Mouse (Mus musculus) megakaryocyte, adult 5-6 weeks (primary cell): ENCODE results near the gene Ppil2. TPM values are rescaled to one million over a fixed set of nuclear protein-coding genes. Genes with fewer than 3 reads are reported as not detected.

ENCODE experiments used
- ATAC-seq: 2 replicates; pipeline ENCODE4 v1.8.0; 2016; ENCODE audit warnings: mild to moderate bottlenecking, inconsistent platforms; ENCODE audit not compliant: poor library complexity, severe bottlenecking
- total RNA-seq, 2 experiments: library from RNA; stranded (forward) in 1 of 2; stranded (reverse) in 1 of 2; fragments of 153-499, 151-499 nt in 1 of 2; fragments of 221-1000, 200-1000 nt in 1 of 2; gene quantifications; 2 replicates each; pipeline versions ENCODE4 v1.2.3 to v1.2.4; 2015 to 2017

Gene Ppil2
- total RNA-seq, 2 experiments from 2014 or later: 64.8 to 104 TPM

DNA sequence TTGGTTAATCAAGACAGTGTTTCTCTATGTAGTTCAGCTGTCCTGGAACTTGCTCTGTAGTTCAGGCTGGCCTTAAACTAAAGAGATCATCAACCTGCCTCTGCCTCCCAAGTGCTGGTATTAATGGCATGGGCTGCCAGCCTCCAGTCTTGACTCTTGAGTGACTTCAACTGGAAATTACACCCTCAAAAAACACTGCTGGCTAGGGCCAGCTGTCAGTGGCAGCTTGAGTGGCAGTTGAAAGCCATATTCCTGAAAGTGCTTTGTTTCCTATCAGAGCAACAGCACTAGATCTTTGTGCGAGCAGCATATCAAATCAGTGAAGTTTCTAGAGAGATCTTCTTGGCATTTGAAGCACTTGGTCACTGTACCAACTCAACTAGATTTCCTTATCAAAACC, 69.6 kb downstream of the Ppil2 start:
- no peak for ATAC-seq

DNA sequence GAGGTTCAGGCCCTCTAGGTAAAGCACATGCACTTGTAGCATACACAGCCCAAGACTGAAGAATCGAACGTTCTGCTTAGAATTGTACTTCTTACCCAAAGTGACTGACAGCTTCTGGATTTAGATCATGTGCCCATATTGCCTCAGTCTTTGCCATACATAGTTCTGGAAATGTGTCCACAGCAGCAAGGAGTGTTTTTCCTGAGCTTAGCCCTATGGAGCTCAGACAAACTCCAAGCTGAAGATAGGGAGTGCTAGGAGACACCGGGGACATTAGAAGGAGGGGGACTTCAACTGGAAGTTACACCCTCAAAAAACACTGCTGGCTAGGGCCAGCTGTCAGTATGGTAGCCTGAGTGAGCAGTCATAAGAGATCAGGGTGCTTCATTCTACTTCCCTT, 70.3 kb downstream of the Ppil2 start:
- ATAC-seq: no peak

Other genes starting within 250 kb of the Ppil2 start
- 1.3 TPM in 1 of 2 replicates, not detected in the other for gene Igll1, start 247.3 kb downstream of the Ppil2 start, total RNA-seq (2015)
- 0.45 and 0.51 TPM in 2 replicates for gene Igll1, start 247.3 kb downstream of the Ppil2 start, total RNA-seq (2017)
- 24.8 and 31.2 TPM in 2 replicates for gene Top3b, start 240.5 kb downstream of the Ppil2 start, total RNA-seq (2015)
- 31.6 and 41.8 TPM in 2 replicates for gene Top3b, start 240.5 kb downstream of the Ppil2 start, total RNA-seq (2017)
- gene Vpreb1, start 240.4 kb downstream of the Ppil2 start, total RNA-seq (2015): not detected in 2 replicates
- 1.6 TPM in 1 of 2 replicates, not detected in the other for gene Vpreb1, start 240.4 kb downstream of the Ppil2 start, total RNA-seq (2017)
- gene Ppm1f, start 214.8 kb downstream of the Ppil2 start, total RNA-seq (2015): 1.6 and 2.6 TPM in 2 replicates
- 6.5 and 7.9 TPM in 2 replicates for gene Ppm1f, start 214.8 kb downstream of the Ppil2 start, total RNA-seq (2017)
- 109 and 111 TPM in 2 replicates for gene Mapk1, start 127.9 kb downstream of the Ppil2 start, total RNA-seq (2015)
- 114 and 121 TPM in 2 replicates for gene Mapk1, start 127.9 kb downstream of the Ppil2 start, total RNA-seq (2017)
- 0.33 and 1.0 TPM in 2 replicates for gene Ypel1, start 41.6 kb downstream of the Ppil2 start, total RNA-seq (2015)
- 0.15 TPM in 1 of 2 replicates, not detected in the other for gene Ypel1, start 41.6 kb downstream of the Ppil2 start, total RNA-seq (2017)
- 6.3 and 6.5 TPM in 2 replicates for gene 2610318N02Rik, start 13.9 kb upstream of the Ppil2 start, total RNA-seq (2015)
- 3.5 and 5.4 TPM in 2 replicates for gene 2610318N02Rik, start 13.9 kb upstream of the Ppil2 start, total RNA-seq (2017)
- 76.6 and 79.4 TPM in 2 replicates for gene Sdf2l1, start 21.1 kb upstream of the Ppil2 start, total RNA-seq (2015)
- gene Sdf2l1, start 21.1 kb upstream of the Ppil2 start, total RNA-seq (2017): 75.8 and 87.0 TPM in 2 replicates
- gene Ydjc, start 33.4 kb upstream of the Ppil2 start, total RNA-seq (2015): 2.8 and 5.2 TPM in 2 replicates
- gene Ydjc, start 33.4 kb upstream of the Ppil2 start, total RNA-seq (2017): 2.4 and 7.0 TPM in 2 replicates
- gene Ccdc116, start 36.0 kb upstream of the Ppil2 start, total RNA-seq (2015): 0.13 and 1.5 TPM in 2 replicates
- 0.26 and 0.53 TPM in 2 replicates for gene Ccdc116, start 36.0 kb upstream of the Ppil2 start, total RNA-seq (2017)
- 373 and 400 TPM in 2 replicates for gene Ube2l3, start 91.4 kb upstream of the Ppil2 start, total RNA-seq (2015)
- gene Ube2l3, start 91.4 kb upstream of the Ppil2 start, total RNA-seq (2017): 128 and 144 TPM in 2 replicates
- not detected in 2 replicates for gene Rimbp3, start 97.3 kb upstream of the Ppil2 start, total RNA-seq (2015)
- 0.04 TPM in 1 of 2 replicates, not detected in the other for gene Rimbp3, start 97.3 kb upstream of the Ppil2 start, total RNA-seq (2017)
- gene Hic2, start 122.3 kb upstream of the Ppil2 start, total RNA-seq (2015): 0.91 and 1.5 TPM in 2 replicates
- gene Hic2, start 122.3 kb upstream of the Ppil2 start, total RNA-seq (2017): 0.77 and 0.89 TPM in 2 replicates
- 1.0 and 2.1 TPM in 2 replicates for gene Tmem191c, start 164.8 kb upstream of the Ppil2 start, total RNA-seq (2015)
- gene Tmem191c, start 164.8 kb upstream of the Ppil2 start, total RNA-seq (2017): 2.9 and 4.1 TPM in 2 replicates
- gene Serpind1, start 220.1 kb upstream of the Ppil2 start, total RNA-seq (2015): not detected in 2 replicates
- not detected in 2 replicates for gene Serpind1, start 220.1 kb upstream of the Ppil2 start, total RNA-seq (2017)